Mouse (Mus musculus): Measurements from ENCODE around the gene Bsn.

DNA sequence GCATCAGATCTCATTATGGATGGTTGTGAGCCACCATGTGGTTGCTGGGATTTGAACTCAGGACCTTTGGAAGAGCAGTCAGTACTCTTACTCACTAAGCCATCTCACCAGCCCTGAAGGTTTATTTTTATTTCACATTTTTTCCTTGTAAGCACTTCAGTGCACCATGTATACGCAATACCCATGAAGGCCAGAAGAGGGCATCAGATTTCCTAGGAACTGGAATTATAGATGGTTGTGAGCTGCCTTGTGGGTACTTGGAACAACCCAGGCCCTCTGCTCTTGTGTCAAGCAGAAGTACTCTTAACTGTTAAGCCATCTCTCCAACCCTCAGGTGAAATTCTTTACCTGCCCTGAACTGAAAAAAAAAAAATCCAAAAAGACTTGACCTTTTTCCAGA is 54.0 kb downstream of the Bsn start:
- TF ChIP-seq CTCF (IDR thresholded peaks at IDR 0.05; ENCODE audit: insufficient read depth, low read depth, low read length) (no peak), POLR2A (IDR thresholded peaks at IDR 0.05; ENCODE audit: insufficient read depth, low read depth, low read length) (no peak)

Data from olfactory bulb, adult 2 months (tissue).